Mouse (Mus musculus) stomach, postnatal 0 days (tissue): ENCODE results near the gene Efcab9.

ENCODE experiments used
- CTCF ChIP-seq: IDR thresholded peaks from 2 replicates; pipeline ENCODE4 v1.5.1; 2016; ENCODE audit warnings: antibody characterized with exemption, low read depth, mild to moderate bottlenecking, moderate library complexity
- EP300 ChIP-seq: optimal IDR thresholded peaks from 2 replicates; pipeline ENCODE3; 2016; ENCODE audit warnings: antibody characterized with exemption

DNA sequence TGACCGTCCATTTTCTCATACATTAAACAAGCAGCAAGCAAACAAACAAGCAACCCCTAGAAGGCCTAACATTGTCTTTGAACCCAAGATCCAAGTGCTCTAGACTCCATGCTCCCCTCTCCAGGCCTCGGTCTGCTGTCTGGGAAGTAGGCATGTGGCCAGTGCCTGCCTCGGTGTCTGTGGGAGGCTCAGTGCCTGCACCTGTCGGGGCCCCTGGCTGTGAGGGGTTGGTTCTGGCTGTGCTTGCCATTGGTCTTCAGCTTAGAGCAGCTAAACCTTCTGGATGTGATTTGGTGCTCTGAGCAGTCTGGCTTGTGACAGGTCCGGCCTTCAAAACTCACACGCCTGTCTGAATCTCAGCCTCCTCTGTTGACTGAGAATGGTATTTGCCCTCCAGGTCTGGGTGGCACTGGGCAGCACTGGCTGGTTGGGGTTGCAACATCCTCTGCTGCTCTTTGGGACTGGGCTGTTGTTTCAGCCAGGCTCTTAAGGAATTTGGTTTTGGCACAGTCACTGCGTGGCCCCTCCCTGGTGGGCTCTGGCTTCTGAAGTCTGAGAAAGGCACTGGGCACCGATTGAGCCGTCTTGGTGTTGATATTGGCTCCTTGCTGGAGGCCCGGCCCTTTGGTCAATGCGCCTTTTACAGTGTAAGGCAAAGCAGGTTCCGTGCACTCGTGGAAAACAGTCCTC, 20.7 kb upstream of the Efcab9 start:
- TF ChIP-seq CTCF (no peak), EP300 (no peak)
